Mouse (Mus musculus): ENCODE data around the gene Stk24. TPM values are rescaled to one million over a fixed set of nuclear protein-coding genes. Genes with fewer than 3 reads are reported as not detected.
A peak's percentile ranks its signal among the peaks of the same experiment; 100 is the strongest.

Stk24 gene
- polyA plus RNA-seq, 1 experiment from 2014 or later = 57.7 TPM

DNA sequence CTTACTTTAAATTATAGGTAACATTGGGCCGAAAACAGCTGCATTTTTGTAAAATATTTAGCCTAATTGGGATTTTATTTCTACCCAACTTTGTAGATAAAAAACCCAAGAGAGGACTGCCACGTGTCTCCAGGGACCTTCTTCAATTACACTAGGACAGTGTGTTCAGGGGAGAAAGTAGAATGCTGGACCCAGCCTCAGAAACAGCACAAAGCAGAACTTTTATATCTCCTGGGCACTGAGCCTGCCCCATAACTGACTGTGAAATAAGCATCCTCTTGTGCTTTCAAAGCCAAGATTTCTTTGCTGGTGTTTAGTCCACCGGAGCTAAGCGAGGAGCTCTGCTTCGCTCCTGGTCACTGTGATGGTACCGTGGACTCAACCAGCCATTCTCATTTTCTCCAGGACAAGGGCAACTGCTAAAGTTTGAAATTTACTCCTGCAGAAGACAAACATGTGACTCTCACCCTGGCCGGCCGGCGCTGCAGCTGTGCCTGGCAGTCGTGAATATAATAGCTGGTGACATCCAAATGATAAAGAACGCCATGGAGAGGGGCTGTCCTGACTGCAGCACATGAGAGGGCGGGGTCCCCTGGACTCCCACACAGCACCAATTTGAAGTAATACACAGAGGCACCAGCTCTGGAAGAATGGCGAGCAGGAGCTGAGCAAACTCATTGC lies 63.0 kb downstream of the Stk24 start:
- DNase-seq (ENCODE audit: low spot score) = no peak

DNA sequence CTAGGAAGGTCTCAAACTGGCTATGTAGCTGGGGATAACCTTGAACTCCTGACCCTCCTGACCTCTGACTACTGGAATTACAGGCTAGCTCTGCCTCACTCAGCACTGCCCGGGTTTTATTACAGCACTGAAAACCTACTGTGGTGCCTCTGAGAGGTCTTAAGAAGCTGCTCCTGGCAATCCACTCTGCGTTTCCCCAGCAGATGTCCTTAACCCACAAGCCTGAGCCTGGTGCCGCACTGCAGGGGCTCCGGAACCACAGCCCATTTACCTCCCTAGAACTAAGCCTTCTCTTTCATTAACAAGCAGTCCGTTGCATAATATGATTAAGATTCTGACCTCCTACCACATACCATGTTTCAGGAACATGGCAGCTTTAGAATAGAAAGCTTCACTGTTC lies 63.7 kb downstream of the Stk24 start:
- no peak for DNase-seq (ENCODE audit: low spot score)

DNA sequence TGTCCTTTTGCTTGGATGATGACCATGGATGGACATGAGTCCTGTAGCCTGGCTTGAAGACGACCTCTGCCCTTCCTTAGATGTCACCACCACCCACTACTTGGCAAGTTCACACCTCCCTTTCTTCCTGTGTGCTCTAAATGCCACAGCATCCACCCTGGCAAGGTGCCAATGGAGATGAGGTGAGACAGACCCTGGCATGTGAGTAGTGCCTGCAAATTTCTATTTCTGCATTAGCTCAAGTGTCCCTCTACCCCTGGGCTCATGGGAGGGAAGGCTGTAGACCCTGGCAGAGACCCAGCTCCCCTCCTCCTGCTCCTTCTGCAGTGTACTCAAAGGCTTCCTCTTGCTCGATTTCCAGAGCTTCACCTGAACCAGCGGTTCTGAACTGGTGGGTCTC lies 64.9 kb downstream of the Stk24 start:
- DNase-seq (ENCODE audit: low spot score) = no peak

DNA sequence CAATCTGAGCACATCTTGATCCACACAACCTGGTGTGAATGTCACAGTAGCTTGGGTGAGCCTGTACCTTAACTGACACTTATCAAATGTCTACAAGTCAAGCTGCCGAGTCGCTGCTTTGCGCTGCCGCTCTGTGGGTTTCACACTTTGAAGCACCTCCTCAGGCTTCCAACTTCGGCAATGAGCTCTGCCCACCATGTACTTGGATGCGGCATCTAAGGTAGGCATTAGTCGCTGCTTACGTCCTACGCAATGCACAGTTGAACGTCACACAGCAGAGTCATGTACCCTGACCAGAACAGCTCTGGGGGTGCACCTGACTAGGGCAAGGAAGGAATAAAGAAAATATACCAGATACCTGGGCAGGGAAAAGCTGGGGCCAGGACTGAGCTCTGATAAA lies 66.5 kb downstream of the Stk24 start:
- DNase-seq (ENCODE audit: low spot score) = no peak

DNA sequence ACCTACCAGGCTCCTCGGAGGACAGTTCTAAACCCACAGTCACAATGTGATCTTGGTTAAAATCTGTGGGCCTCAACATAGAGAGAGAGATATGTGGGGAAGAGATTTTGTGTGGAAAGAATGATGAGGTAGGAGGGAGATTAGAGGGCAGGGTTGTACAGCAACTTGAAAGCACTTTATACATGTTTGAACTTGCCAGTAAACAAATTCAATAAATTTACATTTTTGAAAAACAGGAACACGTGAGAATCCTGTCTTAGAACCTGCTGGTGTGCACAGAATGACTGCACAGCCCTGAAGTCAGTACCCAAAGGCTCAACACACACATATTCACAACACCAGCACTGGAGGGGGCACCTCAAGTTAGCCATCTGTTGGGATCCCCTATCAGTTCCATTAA lies 68.7 kb downstream of the Stk24 start:
- DNase-seq (ENCODE audit: low spot score) = no peak

DNA sequence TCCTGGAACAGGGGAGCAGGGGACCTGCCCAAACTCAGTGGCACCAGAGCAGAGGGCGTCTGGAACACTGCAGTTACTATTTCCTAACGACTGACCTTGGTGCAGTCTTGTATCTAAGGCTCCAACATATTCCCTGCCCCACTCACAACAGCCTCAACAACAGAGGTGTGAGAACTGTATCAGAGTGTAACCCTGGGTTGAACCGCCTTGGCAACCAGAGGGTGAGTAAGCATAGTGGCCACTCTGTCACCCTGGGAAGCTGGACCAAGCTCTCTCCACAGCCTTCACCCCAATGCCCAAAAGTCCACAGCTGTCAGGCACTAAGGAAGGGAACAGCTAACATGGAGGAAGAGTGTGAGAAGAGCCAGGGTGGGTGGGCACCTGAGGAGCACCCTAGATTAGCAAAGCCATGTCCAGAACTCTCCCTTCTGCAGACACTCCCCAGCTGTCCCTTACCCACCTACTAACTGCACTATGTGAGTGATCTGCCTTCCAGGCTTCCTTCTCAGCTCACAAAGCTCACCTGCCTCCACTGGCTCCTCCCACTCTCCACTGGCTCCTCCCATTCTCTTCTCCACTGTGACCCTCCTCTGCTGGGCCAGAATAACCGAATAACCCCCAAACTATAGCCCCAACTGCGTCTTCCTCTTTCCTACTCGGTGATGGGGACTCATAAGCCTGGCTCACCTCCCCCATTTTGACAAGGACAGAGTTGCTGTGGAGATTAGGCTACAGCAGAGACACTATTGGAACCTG lies 69.3 kb downstream of the Stk24 start:
- no peak for DNase-seq (ENCODE audit: low spot score)

DNA sequence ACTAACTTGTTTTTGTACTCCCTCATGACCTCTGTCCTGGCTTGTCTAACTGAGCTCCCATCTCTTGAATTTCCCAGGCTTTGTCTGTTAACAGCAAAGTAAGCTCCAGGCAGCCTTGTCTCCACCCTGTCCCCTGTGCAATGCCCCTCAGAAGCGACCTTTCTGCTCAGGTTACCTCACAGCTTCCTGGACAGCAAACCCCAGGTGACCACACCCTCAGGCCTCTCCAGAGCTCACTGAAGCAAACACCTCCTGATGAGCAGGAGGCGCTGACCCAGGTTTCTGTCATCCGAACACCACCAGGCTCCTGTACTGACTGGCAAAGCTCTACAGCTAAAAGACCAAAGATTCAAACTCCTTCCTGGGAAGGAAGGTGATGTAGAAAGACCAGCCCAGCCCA lies 69.9 kb downstream of the Stk24 start:
- DNase-seq (ENCODE audit: low spot score) = no peak

DNA sequence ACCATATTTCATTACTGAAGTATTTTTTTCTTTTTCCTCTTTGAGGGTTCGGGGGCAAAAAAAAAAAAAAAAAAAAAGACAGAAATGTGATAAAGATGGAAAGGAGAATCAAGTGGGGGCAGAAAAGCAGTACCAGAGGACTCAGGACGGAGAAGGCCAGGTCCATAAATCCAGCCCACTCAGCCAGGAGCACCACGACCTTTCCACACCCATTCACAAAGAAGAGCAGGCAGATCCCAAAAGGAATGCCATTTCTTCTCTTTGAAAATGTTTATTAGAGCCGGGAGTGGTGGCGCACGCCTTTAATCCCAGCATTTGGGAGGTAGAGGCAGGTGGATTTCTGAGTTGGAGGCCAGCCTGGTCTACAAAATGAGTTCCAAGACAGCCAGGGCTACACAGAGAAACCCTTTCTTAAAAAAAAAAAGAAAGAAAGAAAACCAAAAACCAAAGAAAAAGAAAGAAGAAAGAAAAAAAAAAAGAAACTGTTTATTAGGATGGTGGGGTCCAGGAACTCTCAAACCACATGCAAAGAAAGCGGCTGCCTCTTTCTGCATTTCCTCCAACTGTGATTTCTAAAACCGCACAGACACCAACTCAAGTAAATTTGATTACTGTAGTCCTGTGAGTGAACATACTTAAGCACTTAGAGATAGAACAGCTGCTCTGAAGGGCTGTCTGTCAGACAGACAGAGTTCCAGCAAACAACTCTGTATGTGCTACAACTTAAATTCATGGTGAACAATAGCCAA lies 74.3 kb downstream of the Stk24 start:
- no peak for DNase-seq (ENCODE audit: low spot score)

DNA sequence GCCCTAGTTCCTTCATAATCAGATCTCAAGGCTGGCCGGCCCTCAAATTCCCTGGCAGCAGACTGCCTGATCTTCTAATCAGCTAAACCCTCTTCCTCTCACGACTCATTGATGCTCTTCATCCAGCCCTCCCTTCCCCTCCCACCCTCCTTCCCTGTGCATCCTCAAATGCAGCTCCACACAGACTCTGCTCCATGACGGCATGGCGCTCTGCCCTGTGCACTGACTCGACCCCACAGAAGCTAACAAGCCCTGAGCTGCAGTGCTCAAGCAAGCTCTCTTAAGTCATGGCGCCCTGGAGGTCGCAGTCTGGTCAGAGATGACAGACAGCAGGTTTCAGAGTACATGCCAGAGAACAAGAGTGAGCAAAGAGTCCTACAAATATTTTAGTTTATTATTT lies 75.3 kb downstream of the Stk24 start:
- no peak for DNase-seq (ENCODE audit: low spot score)

DNA sequence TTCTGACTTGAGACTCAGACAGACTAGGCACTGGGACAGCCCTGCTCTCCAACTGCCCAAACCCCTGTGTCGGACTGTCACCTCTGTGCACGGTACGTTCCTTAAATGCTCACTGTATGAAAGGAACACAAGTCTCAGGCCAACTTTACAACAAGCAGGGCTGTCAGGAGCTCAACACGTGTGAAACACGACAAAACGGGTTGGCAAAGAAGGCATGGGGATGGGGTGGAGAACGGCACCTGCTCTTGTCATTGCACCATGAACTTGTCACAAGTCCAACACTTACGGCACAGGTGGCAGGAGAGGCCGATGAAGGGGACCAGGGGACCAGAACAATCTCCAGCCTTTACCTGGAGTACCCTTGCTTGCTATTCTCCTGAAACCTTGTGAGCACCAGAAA lies 80.7 kb downstream of the Stk24 start:
- DNase-seq (ENCODE audit: low spot score) = no peak

DNA sequence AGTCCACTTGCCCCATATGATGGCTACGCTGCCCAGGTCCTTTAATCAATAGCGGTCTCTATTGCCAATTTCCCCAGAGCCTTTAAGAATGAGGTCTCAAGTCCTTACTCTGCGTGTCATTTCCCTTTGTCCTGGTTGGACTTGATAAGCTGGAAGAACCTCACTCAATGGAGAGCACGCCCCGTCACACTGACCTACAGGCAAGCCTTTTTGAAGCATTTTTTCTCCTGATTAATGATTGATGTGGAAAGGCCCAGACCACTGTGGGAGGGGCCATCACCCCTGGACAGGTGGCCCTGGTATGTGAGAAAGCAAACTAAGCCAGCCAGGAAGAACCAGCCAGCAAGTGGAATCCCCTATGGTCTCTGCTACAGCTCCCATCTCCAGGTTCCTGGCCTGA lies 81.3 kb downstream of the Stk24 start:
- DNase-seq (ENCODE audit: low spot score) = no peak

DNA sequence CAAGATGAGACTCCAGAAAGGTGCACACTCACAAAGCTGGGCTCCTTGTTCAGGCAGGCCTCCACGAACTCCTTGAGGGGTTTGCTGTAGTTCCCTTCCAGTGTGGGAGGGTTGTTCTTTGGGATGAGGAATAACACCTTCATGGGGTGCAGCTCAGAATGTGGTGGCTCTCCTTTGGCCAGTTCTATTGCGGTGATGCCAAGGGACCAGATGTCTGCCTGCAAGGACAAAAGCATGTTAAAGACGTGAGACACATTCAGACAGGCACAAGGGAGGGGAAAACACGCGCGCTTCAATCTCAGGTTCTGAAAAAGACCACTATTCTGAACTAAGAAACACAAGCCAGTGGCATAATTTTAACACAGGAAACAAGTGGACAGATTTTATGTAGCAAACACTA lies 82.7 kb downstream of the Stk24 start:
- no peak for DNase-seq (ENCODE audit: low spot score)

DNA sequence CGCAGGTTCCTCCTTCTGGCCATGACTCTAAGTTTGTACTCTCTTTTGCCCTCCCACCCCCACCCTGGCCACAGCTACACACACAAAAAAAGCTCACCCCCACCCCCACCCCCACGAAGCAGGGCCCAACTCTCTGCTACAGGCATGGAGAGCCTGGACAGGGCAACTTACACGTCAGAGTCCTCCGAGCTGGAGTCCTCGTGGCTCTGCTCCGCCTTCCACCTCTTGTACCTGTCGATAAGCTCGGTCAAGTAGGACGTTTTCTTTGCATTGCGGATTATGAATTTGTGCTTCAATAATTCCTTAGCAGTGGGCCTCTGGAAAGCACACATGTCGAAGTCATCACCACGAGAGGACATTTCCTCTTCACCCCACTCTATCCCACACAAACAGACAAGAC lies 85.3 kb downstream of the Stk24 start:
- DNase-seq (ENCODE audit: low spot score) = no peak

DNA sequence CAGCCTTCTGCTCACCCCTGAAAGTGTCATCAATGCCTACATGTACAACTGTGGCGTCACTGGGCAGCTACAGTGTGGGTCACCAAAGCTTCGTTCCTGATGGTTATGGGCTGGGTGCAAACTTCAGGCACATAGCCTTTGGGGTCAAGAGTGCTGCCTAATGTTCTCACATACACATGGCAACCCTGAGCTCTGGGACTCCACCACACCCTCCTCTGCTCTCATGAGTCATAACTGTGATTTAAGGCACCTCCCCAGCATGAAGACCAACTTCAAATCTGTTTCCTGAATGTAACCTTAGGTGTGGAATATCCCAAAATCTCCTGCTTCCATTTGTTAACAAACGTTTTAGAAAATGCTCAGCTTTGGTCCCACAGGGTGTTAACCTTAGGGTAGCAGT lies 87.4 kb downstream of the Stk24 start:
- DNase-seq (ENCODE audit: low spot score) = no peak

DNA sequence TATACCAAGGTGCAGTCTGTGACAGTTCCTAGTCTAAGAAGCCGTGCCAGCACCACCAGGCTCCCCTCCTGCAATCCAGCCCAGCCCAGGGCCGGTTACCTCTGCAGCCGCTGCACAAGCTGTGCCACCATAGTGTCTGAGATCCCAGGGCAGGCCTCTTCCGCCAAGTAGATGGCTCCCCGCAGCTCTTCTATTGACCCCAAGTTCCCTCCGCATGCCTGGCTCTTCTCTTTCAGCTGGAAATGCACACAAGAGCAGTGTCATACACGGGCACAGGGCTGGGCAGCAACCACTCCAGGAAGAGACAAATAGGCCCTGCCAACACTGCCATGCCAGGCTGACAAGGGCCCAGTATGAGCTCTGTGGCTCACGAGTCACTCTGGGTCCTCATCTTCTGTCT lies 87.9 kb downstream of the Stk24 start:
- DNase-seq (ENCODE audit: low spot score) = no peak

DNA sequence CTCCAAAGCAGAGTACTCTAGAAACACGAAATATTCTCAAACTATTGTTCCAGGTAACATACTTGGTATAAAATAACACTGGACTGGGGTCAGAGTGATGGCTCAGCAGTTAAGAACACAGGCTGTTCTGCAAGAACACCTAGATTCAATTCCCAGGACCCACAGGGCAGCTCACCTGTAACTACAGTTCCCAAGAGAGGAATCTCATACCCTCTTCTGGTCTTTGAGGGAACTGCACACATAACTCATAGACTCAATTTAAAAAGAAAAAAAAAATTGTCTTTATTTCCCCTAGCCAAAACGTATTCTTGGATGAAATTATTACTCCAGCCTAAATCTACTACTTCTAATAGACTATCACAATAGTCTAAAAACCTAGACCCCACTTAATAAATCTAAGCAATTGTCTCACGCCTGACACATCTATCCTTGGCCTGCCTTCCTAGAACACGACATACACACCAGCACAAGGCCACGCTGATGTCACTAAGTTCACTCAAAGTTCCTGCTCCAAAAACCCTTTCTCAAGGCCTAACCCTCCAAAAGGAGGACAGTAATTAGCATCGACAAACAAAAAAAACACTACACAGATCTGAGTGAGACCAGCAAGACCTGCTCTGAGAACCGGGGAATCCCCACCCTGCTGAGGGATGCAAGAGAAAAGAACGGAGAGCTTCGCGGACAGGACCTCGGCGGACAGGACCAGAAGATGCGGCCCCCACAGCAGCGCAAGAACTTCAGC lies 94.3 kb downstream of the Stk24 start:
- no peak for DNase-seq (ENCODE audit: low spot score)

DNA sequence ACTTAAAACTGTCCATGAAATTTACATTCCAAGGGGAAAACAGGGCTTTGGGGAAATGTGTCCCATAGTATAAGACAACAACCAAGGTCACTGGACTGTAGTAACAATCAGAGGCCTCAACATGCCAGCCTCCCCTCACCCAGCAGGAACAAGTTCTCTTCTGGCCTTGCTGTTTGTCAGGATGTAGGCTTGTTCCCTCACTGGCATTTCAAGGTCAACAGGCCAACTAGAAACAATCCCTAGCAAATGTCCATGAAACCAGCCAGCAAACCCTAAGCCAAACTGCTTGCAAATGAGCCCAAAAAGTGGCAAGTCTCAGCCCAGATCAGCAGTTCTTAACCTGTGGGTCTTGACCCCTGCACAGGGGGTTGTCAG lies 98.5 kb downstream of the Stk24 start:
- DNase-seq (ENCODE audit: low spot score) = no peak

DNA sequence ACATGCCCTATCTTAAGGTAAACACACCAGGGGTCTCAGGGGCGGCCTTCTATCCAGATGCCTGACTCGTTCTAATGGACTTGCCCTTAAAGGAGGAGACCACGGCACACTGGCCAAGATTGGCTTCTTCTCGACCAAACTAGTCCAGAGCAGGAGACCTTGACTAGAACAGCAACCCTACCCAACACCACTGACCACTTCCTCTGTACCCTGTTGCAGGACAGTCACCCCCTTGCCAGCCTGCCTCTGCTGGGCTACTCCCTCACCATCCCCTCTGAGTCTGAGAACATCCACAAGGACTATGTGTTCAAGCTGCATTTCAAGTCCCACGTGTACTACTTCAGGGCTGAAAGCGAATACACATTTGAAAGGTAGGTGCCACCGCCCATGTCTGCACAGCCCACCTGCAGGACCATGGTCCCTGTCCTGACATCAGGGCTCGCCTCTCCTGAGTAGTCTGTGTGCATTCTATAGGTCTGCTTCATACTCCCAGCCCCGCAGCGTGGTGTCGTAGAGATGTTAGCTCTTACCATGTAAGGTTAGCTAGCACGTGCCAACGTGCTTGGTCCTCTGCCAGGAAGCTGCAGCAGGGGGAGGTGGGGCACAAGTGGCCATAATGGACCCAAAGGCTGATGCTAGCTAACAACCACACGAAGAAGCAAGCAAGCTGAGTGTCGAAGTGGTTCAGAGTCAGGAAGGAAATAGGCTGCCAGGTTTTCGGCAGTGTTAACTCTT lies 99.0 kb downstream of the Stk24 start:
- no peak for DNase-seq (ENCODE audit: low spot score)

DNA sequence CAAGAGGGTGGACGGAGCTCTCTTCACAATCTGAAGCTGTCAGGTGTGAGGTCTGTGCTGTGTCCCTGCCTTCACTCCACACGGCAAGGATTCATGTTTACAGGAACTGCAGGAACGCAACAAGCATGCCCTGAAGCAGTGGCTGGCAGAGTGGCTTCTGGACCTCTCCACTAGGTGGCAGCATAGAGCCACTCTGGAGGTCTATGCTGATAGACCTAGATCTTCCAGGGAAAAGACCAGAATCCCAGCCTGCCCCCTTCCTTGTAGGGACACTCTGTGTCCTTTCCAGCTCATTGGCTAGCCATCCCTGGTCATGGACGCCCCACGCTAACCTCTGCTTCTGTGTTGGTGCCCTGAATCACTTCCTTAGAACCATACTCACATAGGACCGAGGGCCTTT lies 100.7 kb downstream of the Stk24 start:
- peak; percentile 72 for DNase-seq (ENCODE audit: low spot score)

DNA sequence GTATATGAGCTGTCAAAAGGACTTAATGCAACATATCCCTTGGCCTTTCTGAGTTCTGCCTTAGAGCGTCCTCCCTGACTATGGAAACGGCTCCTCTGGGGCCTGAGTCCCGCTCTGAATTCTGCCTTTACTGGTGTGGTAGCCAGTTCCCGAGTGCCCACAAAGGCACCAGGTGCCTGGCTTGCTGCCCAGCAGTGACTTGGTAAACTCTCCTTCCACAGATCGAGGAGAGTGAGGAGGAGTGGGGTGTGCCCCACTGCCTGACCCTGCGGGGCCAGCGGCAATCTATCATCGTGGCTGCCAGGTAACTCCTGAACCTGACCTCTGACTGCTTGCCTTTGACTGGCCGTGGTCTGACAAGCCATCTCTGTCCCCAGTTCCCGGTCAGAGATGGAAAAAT lies 103.8 kb downstream of the Stk24 start:
- no peak for DNase-seq (ENCODE audit: low spot score)

DNA sequence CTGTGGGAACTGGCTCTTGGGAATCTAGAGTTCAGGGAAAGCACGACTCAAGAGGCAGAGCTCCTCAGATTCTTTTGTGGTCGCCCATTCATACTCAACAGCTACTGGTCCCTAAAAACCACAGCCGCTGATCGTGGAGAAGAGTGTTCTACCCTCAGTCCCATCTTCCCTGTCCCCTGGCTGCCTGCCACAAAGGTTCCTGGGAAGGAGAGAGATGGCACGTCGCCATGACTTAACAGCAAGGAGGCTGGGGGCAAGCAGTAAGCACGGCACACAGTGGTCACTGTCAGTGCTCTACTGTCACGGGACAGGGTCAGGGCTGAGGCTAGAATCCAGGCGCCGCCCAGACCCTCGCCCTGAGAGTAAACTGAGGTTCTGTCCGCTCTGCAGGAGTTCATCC lies 104.8 kb downstream of the Stk24 start:
- DNase-seq (ENCODE audit: low spot score) = no peak
